Mouse (Mus musculus) heart, postnatal 10 days (tissue): ENCODE data around the gene Pakap. TPM values are rescaled to one million over a fixed set of nuclear protein-coding genes. Genes with fewer than 3 reads are reported as not detected.
A peak's percentile ranks its signal among the peaks of the same experiment; 100 is the strongest.

Source experiments
- DNase-seq, 2 experiments: peaks; one replicate each; pipeline ENCODE4 v3.0.0; 2021
- intact Hi-C: fragments of 180-260 bp; cut with DNase I; formaldehyde crosslinking; loops from one replicate; pipeline ENCODE4 v1.15.1; 2025
- total RNA-seq, 2 experiments: library from RNA; stranded (reverse); gene quantifications; 2 replicates each; pipeline ENCODE4 v1.2.3; 2021

Gene Pakap
- total RNA-seq, 2 experiments from 2014 or later, result 60.6 to 62.1 TPM

DNA sequence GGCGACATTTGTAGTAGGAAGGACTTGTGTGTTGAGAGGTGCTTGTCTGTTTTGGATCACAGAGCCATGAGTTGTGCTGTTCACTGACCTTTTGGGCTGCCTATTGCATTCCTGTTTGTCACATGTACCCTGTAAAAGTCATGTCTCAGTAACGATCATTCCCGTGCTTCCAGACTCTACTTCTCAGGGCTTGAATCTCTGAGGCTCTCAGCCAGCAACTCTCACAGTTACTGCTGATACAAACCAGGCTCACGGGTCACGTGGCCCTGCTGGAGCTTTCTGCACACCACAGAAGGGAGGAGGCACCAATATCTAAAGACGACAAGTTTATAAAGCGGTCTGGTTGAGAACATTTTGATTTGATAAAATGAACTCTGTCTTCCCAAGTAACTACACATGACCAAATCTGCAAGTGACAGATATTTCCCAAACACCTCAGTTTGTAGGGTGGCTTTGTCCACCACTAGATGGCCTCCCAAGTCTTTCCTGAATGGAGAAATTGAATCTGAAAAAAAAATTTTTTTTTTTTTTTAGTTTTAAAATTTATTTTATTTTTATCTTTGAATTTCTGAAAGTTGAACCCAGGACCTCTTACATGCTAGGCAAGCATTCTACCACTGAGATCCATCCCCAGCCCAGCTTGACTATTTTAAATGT, 103.0 kb downstream of the Pakap start:
- DNase-seq, result peak; percentile 84 to 89
- intact Hi-C loops, result loop anchor here (1.0 to 2.0 kb wide), 2 partner anchors 233 to 410 kb away; no protein-coding TSS in a partner anchor

DNA sequence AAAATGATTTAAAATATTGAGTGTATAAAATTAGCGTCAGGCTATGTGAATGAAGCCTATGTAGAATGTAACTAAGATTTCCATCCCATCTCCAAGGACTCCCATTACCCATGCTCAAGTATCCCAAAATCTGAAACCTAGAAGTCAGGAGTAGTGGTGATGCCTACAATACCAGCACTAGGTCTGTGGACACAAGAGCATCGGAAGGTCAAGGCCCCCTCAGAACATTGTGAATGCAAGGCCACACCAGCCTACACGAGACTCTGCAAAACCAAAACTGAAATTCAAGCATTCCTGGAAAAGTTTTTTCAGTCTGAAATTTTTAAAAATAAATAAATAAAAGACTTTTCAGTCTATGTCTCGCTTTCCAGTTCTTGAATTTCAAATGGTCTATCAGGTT, 104.6 kb downstream of the Pakap start:
- intact Hi-C loops, result loop anchor here (2.0 kb wide), 2 partner anchors 174 to 208 kb away; no protein-coding TSS in a partner anchor
- no peak for DNase-seq

DNA sequence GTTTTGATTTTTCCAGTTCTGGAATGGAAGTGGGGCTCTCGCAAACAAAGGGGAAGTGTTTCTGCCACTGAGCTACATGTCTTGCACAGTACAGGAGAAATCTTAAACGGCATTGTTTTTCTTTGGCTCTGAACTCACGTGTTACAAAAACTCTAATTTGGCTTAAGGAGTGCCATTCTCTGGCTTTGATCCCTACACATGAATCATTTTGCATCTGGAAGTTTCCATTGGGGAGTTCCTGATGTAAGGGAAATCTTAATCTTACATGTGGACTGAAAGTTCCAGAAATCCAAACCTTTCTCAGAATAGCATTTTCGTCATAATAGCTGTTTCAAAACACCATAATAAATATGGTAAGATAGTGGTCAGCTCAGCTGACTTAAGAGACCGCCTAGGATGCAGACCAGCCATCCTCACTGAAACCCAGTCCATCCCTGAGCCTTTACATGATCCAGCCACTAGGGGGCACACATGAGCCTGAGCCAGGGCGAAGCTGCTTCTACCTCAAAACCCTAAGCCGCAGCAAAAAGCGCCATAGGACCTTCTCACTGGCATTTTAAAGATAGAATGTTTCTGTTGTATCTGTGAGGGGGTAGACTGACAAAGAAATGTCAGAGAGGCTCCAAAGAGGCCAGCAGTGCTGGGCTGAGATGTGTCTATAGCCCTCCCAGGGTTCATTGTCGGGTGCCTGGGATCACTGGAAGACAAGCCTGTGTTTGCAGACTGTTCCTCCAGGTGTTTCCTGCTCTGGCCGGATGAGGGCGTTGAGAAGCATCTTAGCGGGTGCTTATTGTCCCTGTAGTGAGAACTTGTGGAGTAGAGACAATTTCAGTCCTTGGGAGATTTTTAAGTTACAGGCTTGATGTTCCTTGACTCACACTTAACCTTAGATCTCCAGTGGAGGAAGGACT, 105.3 kb downstream of the Pakap start:
- peak; percentile 95 to 96 for DNase-seq
- intact Hi-C loops, result loop anchor here (1.0 to 2.0 kb wide), 3 partner anchors 109 to 208 kb away; no protein-coding TSS in a partner anchor

GRCm38 (mm10) chr4:57674351-57674750, 106.4 kb downstream of the Pakap start:
- intact Hi-C loops, result no loop called here
- no peak for DNase-seq

- intact Hi-C loops, result no loop called here
- DNase-seq, result peak; percentile 92
These were observed 107.4 kb downstream of the Pakap start for GRCm38 (mm10) chr4:57675387-57675786.

DNA sequence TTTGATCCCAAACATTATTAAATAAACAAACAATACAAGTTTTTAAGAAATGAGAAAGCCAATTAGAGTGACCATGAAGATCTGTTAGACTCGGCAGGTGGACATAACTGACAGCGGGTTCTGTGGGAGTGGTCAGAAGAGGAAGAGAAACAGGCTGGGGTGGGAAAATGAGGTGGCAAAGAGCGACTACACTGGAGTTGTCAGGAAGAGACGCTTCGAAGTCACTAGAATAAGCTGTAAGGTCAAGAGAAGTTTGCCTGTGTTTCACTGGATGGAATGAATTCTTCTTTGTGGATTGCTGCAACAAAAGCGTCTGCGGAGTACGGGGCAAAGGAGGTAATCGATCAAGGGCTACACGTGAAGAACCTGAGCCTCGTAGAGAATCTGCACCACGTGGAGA, 109.9 kb downstream of the Pakap start:
- DNase-seq, result no peak
- intact Hi-C loops, result no loop called here

DNA sequence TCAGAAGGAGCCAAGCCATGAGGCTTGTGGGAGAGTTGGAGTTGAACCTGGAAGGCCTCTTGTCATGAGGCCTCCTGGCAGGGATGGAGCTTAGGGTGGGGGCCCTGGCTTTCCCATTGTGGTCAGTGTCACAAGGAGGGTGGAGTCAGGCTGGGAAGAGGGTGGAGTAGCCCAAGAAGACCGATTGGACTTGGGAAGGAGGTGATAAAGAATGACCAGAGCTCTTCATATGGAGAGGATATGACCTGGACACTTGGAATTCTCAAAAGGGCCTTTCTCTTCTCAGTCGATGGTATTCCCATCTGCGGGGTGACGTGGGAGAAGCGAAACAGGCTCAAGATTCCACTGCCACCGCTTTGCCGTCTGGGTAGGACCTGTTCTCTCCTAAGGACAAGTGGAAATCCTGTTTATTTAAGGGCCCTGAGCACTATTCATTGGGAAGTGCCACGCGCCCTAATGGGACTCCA, 111.0 kb downstream of the Pakap start:
- intact Hi-C loops, result no loop called here
- DNase-seq, result peak; percentile 53 to 54

- intact Hi-C loops, result no loop called here
- DNase-seq, result no peak
These were observed 112.2 kb downstream of the Pakap start for GRCm38 (mm10) chr4:57680186-57680585.

DNA sequence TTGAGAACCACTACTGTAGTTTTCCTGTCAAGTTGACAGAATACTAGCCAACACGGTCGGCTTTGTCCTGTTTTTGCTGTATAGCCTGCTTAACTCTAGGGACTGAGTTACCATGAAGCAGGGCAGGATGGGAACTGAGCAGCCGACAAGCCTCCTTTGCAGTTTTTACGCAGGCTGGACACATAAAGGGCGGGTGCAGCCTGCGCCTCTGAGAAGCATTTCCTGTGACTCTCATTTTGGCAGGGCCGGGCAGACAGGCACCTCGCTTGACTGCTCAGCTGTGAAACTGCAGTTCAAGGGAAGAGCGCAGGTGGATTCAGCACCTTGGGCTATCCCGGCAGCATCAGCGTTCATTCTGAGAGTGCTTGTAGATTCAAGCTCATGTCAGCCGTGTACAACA, 113.5 kb downstream of the Pakap start:
- intact Hi-C loops, result no loop called here
- DNase-seq, result peak; percentile 59 to 64

- no peak for DNase-seq
These were observed 114.4 kb downstream of the Pakap start for GRCm38 (mm10) chr4:57682341-57682740.

GRCm38 (mm10) chr4:57682944-57683343, 115.0 kb downstream of the Pakap start:
- intact Hi-C loops, result no loop called here
- no peak for DNase-seq

More at GRCm38 (mm10) chr4:57682341-57682740, 114.4 kb downstream of the Pakap start:
- intact Hi-C loops, result no loop called here

DNA sequence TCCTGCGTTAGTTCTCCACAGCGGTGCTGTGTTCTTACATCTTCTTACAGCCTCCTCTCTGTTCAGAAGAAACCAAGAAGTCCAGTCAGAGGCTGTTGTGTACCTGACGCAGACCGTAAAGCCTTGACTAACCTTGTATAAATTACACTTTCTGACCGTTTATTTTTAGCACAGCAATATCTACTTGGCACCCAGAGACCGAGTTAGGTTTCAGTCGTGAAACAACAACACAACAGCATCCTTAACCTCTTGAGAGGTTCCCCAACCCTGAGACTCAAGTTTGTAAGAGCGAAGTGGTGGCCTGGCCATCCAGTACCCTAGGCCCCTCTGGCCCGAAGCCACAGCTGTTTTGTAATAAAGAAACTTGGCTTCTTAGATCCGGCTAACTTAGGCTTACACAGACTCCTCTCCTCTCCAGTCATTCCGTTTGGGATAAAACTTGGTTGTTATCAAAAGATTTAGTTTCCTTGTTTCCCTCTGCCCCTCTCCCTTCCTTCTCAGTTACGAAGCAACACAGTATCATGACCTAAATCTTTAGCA, 116.8 kb downstream of the Pakap start:
- DNase-seq, result no peak

GRCm38 (mm10) chr4:57686736-57687135, 118.8 kb downstream of the Pakap start:
- DNase-seq, result no peak
- intact Hi-C loops, result no loop called here

More for the DNA sequence above, 116.8 kb downstream of the Pakap start:
- intact Hi-C loops, result no loop called here

- DNase-seq, result no peak
- intact Hi-C loops, result no loop called here
These were observed 119.6 kb downstream of the Pakap start for GRCm38 (mm10) chr4:57687583-57687982.

- peak in 1 of 2 experiments; percentile 30 for DNase-seq
- intact Hi-C loops, result no loop called here
These were observed 120.2 kb downstream of the Pakap start for GRCm38 (mm10) chr4:57688131-57688530.

- intact Hi-C loops, result no loop called here
- DNase-seq, result no peak
These were observed 122.0 kb downstream of the Pakap start for GRCm38 (mm10) chr4:57690001-57690400.

GRCm38 (mm10) chr4:57690805-57691204, 122.8 kb downstream of the Pakap start:
- DNase-seq, result no peak

DNA sequence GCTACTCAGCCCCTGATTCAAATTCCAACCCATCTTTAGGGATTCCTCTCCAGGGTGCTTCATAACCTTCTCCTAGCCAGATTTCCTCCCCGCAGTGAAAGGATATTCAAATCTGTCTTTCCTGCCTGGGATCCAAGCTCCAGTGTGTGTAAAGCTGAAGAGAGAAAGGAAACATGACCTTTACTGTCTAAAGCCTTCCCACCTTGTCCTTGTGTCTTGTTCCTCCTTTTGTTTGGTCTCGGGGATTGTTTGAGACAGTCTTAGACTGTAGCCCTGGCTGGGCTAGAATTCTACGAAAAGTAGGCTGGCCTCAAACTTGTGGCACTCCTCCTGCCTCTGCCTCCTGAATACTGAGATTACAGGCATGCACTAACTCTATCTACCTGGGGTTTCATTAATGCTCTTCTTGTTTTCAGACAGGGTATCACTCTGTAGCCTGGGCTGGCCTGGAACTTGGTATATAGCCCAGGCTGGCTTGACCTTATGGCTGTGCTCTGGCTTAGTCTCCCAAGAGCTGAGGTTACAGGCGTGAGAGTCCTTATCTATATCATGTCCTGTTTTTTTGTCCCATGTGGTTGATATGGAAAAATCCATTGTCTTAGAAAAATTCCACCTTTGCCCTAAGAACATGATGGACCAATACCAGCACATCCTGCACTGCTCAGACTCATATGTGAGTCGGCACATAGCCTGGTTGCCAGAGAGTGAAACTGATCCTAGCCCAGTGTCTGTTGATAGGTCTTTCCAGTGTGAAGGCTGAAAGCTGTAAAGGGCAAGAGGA, 126.6 kb downstream of the Pakap start:
- intact Hi-C loops, result no loop called here
- DNase-seq, result no peak

More at GRCm38 (mm10) chr4:57690805-57691204, 122.8 kb downstream of the Pakap start:
- intact Hi-C loops, result no loop called here

GRCm38 (mm10) chr4:57696955-57697354, 129.0 kb downstream of the Pakap start:
- intact Hi-C loops, result no loop called here
- DNase-seq, result no peak

- no peak for DNase-seq
- intact Hi-C loops, result no loop called here
These were observed 130.1 kb downstream of the Pakap start for GRCm38 (mm10) chr4:57697918-57698611.
